Mouse (Mus musculus) kidney, adult 9 months (tissue): Measurements from ENCODE around the gene Tnc.
A peak's percentile ranks its signal among the peaks of the same experiment; 100 is the strongest.

Experiments
- DNase-seq: peaks from one replicate; pipeline ENCODE4 v3.0.0; 2022

Tnc gene

GRCm38 (mm10) chr4:64024041-64024779 is 22.6 kb downstream of the Tnc start:
- peak; percentile 3 for DNase-seq

GRCm38 (mm10) chr4:64020930-64021589 is 25.8 kb downstream of the Tnc start:
- no peak for DNase-seq

GRCm38 (mm10) chr4:64020151-64020550 is 26.7 kb downstream of the Tnc start:
- DNase-seq = no peak

- no peak for DNase-seq
These were observed 35.5 kb downstream of the Tnc start for GRCm38 (mm10) chr4:64011308-64011707.

- DNase-seq = no peak
These were observed 36.9 kb downstream of the Tnc start for GRCm38 (mm10) chr4:64009936-64010335.

- DNase-seq = no peak
These were observed 41.6 kb downstream of the Tnc start for GRCm38 (mm10) chr4:64005198-64005597.

GRCm38 (mm10) chr4:64003677-64004076 is 43.1 kb downstream of the Tnc start:
- no peak for DNase-seq

- DNase-seq = no peak
These were observed 44.6 kb downstream of the Tnc start for GRCm38 (mm10) chr4:64002168-64002567.

- DNase-seq = no peak
These were observed 46.0 kb downstream of the Tnc start for GRCm38 (mm10) chr4:64000788-64001187.

- DNase-seq = no peak
These were observed 46.5 kb downstream of the Tnc start for GRCm38 (mm10) chr4:64000293-64000692.

GRCm38 (mm10) chr4:63993462-63994113 is 53.2 kb downstream of the Tnc start:
- DNase-seq = no peak

- DNase-seq = no peak
These were observed 56.6 kb downstream of the Tnc start for GRCm38 (mm10) chr4:63990216-63990615.

- DNase-seq = peak; percentile 22
These were observed 58.7 kb downstream of the Tnc start for GRCm38 (mm10) chr4:63988090-63988489.

GRCm38 (mm10) chr4:63986576-63986975 is 60.2 kb downstream of the Tnc start:
- no peak for DNase-seq

- DNase-seq = no peak
These were observed 63.7 kb downstream of the Tnc start for GRCm38 (mm10) chr4:63983098-63983445.

GRCm38 (mm10) chr4:63982425-63983097 is 64.3 kb downstream of the Tnc start:
- DNase-seq = peak; percentile 6

GRCm38 (mm10) chr4:63980211-63980794 is 66.5 kb downstream of the Tnc start:
- no peak for DNase-seq

GRCm38 (mm10) chr4:63979635-63980034 is 67.2 kb downstream of the Tnc start:
- no peak for DNase-seq

GRCm38 (mm10) chr4:63972536-63972935 is 74.3 kb downstream of the Tnc start:
- DNase-seq = no peak

- DNase-seq = no peak
These were observed 75.1 kb downstream of the Tnc start for GRCm38 (mm10) chr4:63971762-63972161.

- DNase-seq = no peak
These were observed 75.9 kb downstream of the Tnc start for GRCm38 (mm10) chr4:63970925-63971324.

- no peak for DNase-seq
These were observed 76.9 kb downstream of the Tnc start for GRCm38 (mm10) chr4:63969891-63970290.

GRCm38 (mm10) chr4:63963410-63963809 is 83.4 kb downstream of the Tnc start:
- DNase-seq = no peak
